Mouse (Mus musculus): Measurements from ENCODE around the gene Zfp850.
"Not testable (repeated sequence)": the region's sequence is repeated elsewhere in the genome, so short reads cannot be mapped to it uniquely, and the experiment has no call there.

The Zfp850 gene

DNA sequence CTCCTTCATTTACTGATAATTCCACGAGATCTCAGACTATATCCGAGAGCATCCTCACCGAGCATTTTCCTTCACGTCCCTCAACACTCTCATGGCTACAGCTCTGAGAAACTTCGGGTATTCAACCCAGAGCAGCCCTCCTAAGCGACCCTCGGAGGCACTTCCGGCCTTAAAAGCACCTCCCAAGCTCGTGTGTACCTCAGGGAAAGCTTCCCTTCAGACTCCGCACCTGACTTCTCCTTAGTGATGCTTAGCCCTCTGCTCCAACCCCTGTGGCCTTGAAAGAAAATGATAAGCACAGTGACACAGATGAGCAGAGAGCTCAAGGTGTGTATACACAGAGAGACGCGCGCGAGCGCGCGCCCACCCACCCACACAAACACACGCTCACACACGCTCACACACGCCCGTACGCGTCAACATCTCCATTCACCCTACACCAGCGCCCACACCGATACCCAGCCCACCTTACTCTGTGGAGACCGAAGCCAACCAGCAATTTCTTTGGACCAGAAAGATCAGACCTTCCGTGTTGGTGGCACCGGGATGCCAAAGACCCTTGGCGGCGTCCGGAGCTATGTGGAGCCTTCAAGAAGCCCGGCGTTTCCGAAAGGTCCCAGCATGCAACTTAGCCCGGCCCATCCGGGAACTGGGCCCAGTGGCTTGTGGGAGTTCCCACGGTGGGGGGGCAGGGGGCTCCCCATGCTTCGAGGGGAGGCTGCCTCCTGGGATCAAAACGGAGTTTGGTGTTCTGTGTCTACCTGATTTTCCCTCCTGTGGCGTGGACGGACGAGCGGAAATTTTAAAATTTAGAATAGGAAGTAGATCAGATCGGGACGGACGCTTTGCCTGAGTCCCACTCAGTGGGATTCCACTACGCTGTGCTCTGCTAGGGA is at the start of gene Zfp850:
TSS of gene Zfp850 (minus strand) at position 567 of the 896 bp plus-strand sequence.
- peak; percentile 39 for DNase-seq (ENCODE audit: low read depth, low spot score)

DNA sequence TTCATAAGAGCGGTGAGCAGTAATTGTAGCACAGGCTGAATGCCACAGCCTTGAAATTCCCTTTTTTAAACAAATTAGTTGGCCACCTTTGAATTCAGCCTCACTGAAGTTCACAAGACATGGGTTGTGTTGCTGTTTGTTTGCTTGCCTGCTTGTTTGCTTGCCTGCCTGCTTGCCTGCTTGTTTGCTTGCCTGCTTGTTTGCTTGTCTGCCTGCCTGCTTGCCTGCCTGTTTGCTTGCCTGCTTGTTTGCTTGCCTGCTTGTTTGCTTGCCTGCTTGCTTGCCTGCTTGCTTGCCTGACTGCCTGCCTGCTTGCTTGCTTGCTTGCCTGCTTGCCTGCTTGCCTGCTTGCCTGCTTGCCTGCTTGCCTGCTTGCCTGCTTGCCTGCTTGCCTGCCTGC is 46.1 kb upstream of the Zfp850 start:
- no peak for DNase-seq (ENCODE audit: low read depth, low spot score)

DNA sequence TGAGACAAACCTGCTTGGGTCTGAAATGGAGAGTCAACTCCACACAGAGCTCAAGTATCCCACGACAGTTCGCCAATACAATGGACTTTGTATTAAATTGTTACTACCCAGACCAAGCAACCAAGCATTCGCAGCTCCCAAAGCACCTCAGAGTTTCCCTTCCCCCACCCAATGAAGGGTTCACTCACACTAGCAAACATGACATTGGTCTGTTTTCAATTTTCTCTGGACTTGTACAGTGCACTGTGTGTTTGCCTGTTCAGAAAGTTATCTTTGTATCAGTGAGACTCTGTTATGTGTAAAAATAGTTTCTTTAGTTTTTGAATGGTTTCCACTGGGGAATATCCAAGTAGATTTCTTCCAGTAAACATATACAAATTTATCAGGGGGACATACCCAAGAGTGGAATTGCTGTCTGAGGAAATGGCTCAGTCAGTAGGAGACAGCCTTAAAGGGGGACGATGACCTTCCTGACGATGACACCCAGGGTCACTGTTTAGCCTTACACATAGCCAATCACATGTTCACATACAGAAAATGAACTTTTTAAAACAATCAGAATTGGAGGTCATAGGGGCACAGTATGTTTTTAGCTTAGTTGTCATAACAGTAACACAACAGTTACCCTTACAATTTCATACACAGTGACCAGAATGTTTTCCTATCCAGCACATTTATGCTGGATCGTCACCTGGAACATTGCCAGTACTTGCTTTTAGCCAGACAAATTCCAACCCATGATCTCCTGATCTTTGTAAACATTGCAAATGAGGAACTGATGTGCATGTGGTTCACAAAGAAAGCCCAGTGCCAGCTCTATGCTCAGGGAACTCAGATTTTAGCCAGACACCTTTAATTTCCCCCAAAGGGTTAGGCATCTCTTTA is 39.4 kb upstream of the Zfp850 start:
- DNase-seq (ENCODE audit: low read depth, low spot score): no peak

DNA sequence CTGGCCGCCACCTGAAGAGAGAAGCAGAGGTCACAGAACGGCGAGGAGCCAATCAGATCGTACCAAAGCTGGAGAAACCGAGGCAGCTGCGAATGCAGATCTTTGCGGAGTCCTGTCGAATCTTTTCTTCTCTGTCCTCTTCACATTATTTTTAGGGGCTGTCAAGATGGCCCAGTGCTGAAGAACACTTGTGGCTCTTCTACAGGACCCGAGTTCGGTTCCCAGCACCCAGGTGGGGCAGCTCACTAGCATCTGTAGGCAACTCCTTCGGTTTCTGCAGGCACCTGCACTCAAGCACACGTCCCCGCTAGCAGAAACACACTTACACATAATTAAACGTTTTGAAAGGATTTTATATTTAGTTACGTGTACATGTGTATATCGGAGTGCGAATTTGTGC is 36.7 kb upstream of the Zfp850 start:
- no peak for DNase-seq (ENCODE audit: low read depth, low spot score)

DNA sequence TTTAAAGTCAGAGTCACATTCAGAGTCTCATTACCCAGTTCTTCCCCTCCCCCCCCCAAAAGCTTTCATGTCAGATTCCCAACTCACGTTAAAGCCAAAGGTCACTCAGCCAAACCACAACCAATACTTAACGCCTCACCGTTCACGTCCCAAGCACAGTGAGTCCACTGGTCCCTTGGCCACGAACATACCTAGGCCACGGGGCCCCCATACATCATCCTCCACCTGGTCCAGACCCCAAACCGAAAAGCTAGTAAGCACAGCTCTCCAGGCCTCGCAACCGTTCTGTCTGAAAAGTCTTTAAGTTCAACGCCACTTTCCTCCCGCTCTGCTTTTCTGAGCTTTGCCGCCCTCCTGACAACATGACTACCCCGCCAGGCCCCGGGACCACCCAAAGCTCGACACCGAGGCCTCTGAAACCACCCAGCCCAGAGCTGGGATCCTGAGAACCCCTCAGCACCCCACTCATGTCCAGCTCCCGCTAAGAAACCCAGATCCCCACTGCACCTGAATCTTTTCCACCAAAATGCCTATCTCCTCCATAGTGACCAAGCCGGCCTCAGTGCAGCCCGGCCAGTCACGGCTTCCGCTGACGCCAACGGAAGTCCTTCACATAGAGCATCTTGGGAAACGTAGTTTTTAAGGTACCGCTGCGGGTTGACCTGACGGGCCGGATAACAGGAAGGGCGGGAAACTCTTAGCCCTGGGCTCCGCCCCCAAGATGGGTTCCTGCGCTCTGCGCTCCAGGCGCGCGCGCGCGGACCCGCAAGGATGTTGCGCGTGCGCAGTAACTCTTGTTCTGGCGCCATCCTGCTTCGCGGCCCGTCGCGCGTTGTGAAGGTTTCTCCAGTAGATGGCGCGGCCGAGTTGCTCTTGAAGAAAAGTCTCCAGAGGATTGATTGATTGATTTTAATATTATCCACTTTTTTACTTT is 35.8 kb upstream of the Zfp850 start, which contains the start of gene Psmc4:
TSS of gene Psmc4 (minus strand) at position 626 of the 934 bp plus-strand sequence.
- peak; percentile 96 for DNase-seq (ENCODE audit: low read depth, low spot score)

DNA sequence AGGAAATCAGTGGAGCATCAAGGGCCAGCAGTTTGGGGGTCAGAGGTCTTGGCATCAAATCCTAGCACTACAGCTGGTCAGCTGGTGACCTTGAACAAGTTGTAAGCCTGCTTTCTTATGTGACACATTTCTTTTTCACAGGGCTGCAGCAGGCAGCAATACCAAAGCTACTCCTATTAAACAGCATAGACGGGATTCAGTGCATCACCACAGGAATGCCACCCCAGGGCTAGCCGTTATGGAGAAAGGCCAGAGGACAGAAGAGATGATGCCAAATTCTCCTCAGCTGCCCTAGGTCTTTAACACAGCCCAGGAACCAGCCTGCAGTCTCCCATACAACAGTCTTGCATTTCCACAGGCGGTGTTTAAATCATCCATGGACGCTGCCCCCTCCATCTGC is 30.6 kb upstream of the Zfp850 start:
- no peak for DNase-seq (ENCODE audit: low read depth, low spot score)

DNA sequence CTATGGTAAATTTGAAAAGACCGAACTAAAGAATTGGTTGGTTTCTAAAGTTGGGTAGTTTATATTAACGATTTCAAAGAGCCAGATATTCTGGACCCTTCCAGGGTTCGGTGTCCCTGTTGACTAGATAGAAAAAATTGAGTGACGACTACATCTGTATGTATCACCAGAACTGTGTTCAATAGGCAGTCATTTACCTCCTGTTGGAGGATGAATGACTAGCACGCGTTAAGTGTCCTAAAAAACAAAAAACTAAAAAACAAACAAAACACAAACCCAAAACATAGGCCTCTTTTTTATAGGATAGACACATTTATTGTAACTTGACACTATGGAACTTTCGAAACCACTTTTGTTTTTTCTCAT is 513 bp upstream of the Zfp850 start:
- DNase-seq (ENCODE audit: low read depth, low spot score): no peak

DNA sequence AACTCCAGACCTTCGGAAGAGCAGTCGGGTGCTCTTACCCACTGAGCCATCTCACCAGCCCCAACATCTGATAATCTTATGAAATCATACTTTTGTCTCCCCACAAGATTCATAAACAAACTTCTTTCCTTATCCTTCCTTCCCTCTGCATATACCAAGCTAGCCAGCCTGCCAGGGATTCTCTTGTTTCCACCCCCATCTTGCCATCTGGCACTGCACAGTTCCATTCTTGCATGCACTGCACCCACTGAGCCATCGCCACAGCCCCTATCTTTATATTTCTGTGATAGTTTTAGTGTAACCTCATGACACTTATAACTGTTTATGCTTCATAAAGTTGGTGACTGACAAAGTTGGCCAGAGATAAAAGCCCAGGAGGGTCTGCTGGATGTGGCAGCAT is 3.6 kb downstream of the Zfp850 start:
- no peak for DNase-seq (ENCODE audit: low read depth, low spot score)

DNA sequence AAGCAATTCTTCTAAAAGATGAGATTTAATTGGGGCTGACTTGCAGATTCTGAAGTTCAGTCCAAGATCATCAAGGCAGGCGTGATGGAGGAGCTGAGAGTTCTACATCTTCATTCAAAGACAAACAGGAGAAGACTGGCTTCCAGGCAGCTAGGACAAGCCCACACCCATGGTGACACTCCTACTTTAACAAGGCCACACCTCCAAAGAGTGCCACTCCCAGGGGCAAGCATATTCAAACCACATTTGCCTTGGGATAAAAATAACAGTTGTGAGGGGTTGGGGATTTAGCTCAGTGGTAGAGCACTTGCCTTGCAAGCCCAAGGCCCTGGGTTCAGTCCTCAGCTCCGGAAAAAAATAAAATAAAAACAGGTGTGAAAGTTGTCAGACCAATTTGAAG is 31.7 kb downstream of the Zfp850 start:
- no peak for DNase-seq (ENCODE audit: low read depth, low spot score)

DNA sequence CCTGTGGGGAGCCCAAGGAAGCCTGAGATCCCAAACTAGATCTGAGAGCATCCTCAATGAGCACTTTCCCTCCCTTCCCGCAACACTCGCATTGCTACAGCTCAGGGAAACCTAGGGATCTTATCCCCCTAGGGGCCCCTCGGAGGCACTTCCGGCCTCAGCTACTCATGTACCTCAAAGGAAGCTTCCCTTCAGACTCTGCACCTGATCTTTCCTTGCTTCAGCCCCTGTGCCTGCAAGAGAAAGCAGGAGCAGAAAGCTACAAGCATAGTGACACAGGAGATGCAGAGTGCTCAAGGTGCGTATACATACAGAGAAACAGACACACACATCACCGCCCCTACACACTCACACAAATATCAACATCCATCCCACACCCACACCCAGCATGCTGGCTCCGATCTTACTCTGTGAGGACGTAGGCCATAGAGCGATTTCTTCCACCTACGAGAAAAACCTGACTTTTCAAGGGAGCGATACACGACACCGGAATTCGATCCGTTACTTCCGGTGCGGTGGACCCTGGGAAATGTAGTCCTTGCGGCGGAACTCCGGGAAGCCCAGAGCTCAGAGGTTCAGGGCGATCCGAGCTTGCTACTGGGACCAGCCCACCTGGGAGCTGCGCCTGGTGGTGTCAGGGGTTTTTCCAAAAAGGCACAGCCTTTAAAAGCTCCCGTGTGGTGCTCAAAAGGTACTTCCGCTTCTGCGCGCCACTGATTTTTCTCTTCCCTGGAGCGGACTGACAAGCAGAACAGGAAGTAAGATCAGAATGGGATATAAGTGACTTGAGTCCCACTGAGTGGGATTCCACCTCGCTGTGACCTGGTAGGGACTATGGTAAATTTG is 35.0 kb downstream of the Zfp850 start, which contains the start of gene Zfp780b:
TSS of gene Zfp780b (minus strand) at position 489 of the 846 bp plus-strand sequence.
- DNase-seq (ENCODE audit: low read depth, low spot score): peak; percentile 74

DNA sequence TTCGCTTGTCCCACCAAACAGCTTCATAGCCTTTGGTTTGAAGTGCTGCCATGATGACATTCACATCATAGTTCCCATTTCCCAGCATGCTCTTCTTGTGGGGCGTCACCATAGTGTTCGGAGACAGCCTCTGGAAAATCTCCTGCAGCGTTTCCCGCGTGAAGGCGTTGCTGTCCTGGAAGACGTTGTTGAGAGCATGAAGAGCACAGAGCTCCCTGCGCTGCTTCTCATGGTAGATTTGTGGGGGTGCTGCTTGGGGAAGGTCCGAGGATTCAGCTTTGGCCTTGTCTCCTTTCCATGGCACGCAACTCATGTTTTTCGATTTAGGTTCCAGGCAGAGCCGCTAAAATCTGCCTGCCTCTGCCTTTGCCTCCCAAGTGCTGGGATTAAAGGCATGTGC is 64.5 kb downstream of the Zfp850 start:
- not testable (repeated sequence) for DNase-seq (ENCODE audit: low read depth, low spot score)

DNA sequence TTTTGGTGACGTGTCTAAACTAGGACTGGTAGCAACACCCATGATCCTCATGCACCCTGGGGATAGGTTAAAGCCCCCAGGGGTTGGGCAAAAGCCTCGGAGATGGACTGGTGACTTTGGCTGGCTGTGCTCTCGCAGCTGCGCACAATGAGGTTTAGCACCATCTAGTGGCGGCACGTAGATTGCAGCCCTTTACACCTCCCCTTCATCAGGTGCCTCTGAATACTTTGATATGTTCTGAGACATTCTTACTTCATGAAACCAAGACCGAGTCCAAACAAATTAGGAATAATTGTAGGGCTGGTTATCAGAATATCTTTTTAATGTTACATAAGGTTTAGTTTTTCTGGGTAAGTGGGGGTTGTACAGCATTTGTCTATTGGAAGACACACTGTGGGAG is 72.0 kb downstream of the Zfp850 start:
- DNase-seq (ENCODE audit: low read depth, low spot score): not testable (repeated sequence)
